Mouse (Mus musculus) C2C12 (cell line): ENCODE data around the gene Fam160a2.

Experiments used
- CEBPB ChIP-seq: IDR thresholded peaks from one replicate; pipeline ENCODE4 v1.6.1; 2011; ENCODE audit warnings: low read depth, mild to moderate bottlenecking, control low read depth, moderate library complexity
- CTCF ChIP-seq: IDR thresholded peaks from one replicate; pipeline ENCODE4 v1.5.1; 2011; ENCODE audit not compliant: control insufficient read depth, insufficient read depth, insufficient read length
- MAX ChIP-seq: IDR thresholded peaks from one replicate; pipeline ENCODE4 v1.6.1; 2011; ENCODE audit warnings: mild to moderate bottlenecking, control low read depth
- MYOD1 ChIP-seq: IDR thresholded peaks from one replicate; pipeline ENCODE4 v1.6.1; 2011; ENCODE audit warnings: low read depth; ENCODE audit not compliant: control insufficient read depth, insufficient read length
- USF1 ChIP-seq: IDR thresholded peaks from one replicate; pipeline ENCODE4 v1.6.1; 2011; ENCODE audit warnings: low read depth, mild to moderate bottlenecking, control low read depth, moderate library complexity

DNA sequence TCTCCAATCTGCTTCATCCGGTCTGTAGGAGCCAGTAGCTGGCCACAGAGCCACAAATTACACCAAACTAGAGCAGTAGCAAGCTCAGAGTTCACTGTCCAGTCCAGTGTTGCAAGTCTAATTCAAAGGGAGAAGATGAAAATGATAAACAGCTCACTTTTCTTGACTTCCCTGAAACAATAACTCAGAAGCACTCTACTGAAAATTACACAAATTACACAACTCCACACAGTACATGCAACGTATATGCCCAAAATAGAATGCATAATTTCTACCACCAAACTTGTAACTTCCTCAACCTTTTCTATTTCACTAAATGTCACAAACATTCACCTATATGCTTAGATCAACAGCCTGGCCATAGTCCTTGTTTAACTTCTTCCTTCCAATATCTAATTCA lies 9.6 kb downstream of the Fam160a2 start:
- TF ChIP-seq CTCF (no peak), CEBPB (no peak), MAX (no peak), USF1 (no peak), MYOD1 (no peak)
